Mouse (Mus musculus) cerebral cortex, adult 2 months (tissue): ENCODE results near the gene Nrp1.

Experiments
- WGBS: fragments of 180-500 bp; shearing (Covaris S2); methylation state at CpG from one replicate; pipeline ENCODE4 v1.1.7; 2018; 5-methylcytosine and 5-hydroxymethylcytosine counted together

The Nrp1 gene

GRCm38 (mm10) chr8:128358406-128358755 lies at the start of gene Nrp1:
TSS of gene Nrp1 (plus strand) at chr8:128358604.
- WGBS: under 1% methylated on average over 21 of the region's 21 CpGs

- 96% methylated on average over 2 of the region's 2 CpGs for WGBS
Observed at GRCm38 (mm10) chr8:128320797-128321196, 37.6 kb upstream of the Nrp1 start.

DNA sequence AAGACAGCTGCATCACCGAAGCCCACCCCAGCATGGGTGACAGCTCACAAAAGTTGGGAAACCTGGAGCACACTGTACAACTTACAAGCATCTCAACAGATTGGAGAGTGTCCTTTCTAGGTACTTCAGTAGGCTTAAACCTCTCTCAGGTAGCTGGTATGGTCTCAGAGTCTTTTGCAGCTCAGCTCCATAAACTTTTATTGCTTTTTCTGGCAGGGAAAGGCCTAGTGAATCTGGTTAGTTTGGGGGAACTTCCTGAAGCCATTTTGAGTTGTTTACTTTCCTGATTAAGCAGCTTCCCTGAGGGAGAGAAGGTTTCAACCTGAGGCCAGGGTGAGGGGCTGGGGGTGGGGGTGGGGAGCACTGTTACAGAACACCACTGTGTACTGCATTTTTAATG lies 31.1 kb upstream of the Nrp1 start:
- 100% methylated on average over 1 of the region's 1 CpGs for WGBS

- WGBS: 42% methylated on average over 2 of the region's 2 CpGs
Observed at GRCm38 (mm10) chr8:128327922-128328321, 30.5 kb upstream of the Nrp1 start.

DNA sequence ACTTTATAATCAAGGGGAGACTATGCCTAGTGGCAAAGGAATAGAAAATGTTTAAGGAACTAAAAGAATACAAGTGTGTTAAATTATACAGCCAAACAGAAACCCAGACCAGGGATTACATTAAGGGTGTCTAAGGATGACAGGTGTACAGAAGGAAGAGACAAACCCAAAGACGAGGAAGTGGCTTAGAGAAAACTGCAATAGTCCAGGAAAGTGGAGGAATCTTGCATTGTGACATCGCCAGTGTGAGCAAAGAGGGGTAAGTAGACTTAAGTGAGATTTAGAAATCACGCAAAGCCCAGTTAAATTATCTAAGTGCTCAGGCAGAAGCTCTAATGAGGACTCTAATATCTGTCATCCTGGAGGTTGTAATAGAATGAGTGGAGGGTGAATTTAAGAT lies 28.9 kb upstream of the Nrp1 start:
- WGBS: 96% methylated on average over 3 of the region's 3 CpGs

DNA sequence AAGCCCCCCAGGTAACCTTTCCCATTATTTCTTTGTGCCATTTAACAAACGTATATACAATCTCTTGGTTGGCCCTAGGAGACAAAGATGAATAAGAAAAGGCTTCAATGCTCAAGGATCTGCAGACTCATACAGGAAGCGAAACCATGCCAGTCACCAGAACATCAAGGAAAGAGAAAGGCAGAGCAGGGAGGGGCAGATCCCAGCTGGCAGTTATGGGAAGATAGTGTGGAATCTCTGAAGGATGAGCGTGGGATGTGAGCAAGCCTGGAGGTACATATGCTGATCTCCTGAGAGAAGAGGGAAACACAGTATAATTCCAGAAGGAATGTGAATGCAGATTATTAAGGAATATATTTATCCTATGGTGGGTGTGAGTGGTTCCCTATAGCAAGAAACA lies 22.4 kb upstream of the Nrp1 start:
- 60% methylated on average over 3 of the region's 3 CpGs for WGBS

GRCm38 (mm10) chr8:128339521-128339920 lies 18.9 kb upstream of the Nrp1 start:
- 90% methylated on average over 3 of the region's 3 CpGs for WGBS

DNA sequence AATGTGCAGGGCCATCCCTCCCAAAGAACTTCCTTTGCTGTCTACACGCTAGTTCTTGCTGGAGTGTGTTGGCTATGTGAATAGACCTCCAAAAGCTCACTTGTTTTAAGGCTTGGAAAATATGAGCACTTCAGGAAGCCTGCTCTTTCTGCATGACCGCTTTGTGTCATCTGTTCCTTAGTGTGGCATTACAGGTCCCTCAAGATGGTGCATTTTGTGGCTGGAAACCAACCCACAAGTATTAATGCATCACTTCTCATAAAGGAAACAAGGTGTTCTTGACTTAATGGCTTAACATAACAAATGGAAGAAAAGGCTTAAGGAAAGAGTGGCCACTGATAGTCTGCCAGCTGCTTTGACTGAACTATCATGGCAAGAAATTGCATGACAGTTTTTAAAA lies 5.6 kb upstream of the Nrp1 start:
- WGBS: 98% methylated on average over 2 of the region's 2 CpGs

GRCm38 (mm10) chr8:128353999-128354398 lies 4.4 kb upstream of the Nrp1 start:
- 60% methylated on average over 1 of the region's 1 CpGs for WGBS

DNA sequence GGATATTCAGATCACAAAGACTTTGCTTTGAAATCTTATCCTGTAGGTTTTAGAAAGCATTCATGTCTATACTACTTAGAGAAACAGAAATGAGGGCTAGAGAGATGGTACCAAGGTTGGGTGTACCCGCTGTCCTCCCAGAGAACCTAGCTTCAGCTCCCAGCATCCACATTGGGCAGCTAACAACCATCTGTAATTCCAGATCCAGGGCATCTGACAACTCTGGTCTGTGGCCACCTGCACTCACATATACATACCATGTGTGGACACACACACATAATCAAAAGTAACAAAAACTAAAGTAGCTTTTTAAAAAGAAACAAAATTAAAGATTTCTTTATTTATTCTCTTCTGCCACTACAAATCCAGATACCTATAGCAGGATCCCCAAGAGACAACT lies 3.3 kb upstream of the Nrp1 start:
- WGBS: 100% methylated on average over 1 of the region's 1 CpGs

DNA sequence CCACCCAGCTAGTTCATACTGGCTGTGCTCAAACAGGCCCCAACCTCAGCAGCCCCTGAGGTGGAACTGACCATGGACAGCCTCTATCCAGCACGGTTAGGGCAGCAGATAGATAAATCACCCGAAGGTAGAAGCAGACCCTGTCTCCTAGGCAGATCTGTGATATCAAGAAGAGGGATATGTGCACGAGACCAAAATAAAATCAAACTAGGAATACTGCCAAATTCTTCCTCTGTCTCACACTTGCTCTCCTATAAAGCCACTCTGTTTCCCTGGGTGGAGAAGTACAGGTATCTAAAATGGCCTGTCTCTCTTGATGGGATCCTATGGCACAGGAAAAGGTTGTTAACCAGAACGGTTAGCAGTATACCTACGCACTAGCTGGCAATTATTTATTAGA lies 2.2 kb upstream of the Nrp1 start:
- WGBS: 72% methylated on average over 5 of the region's 5 CpGs

DNA sequence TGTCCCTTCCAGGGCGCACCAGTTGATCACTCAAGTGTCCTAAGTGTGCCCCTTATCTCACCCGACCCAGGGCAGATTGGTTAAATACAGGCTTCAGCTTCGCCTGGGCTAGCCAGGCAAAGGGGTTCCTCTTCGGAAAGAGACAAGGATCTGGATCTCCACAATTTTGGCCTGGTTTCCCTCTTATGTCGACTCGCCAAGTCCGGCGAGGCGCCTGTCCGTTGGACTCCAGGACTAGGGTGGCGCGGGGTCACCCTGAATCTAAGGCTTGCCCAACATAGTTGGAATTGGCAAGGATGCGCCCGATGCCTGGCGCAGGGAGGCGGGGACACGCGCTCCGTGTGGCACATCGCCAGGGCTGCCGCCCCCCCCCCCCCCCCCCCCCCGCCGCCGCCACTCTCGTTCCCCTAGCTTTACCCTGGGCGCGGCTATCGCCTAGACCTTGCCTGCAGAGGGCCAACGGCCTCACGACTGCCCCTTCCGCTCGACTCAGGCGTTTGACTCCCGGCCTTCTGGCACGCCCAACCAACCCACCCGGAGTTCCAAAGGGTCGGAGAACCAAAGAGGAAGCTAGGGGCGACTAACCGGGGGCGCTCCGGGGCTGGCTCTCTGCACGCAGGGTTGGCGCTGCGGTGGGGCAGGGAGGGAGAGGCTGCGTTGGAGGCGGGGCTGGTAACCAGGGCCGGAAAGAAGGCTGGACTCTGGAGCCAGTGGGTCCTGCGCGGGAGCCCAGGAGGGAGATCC lies 1.4 kb upstream of the Nrp1 start:
- WGBS: 4% methylated on average over 40 of the region's 49 CpGs

GRCm38 (mm10) chr8:128357540-128358405 lies 631 bp upstream of the Nrp1 start:
- WGBS: under 1% methylated on average over 29 of the region's 29 CpGs

DNA sequence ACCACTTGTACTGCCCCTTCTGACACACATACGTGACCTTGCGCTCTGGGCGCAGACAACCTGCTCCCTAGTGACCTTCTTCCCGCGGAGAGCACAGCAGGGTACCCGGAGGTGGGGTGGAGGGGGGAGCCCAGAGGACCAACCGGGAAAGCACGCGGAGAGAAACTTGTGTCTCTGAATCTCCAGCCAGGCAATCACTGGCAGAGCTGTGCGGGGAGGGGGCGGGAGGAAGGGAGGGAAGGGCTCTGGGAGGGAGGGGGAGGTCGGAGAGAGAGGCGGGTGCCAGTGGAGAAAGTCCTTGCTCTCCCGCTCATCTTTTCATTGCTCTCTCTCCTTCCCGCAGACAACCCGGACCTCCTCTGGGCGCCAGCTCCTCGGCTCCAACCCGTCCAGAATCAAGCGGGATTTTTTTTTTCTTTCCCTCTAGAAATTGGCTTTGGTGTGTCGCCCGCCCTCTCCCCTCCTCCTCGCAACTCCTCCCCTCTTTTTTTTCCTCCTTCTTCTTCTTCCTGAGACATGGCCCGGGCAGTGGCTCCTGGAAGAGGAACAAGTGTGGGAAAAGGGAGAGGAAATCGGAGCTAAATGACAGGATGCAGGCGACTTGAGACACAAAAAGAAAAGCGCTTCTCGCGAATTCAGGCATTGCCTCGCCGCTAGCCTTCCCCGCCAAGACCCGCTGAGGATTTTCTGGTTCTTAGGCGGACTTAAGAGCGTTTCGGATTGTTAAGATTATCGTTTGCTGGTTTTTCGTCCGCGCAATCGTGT lies 534 bp downstream of the Nrp1 start:
- under 1% methylated on average over 40 of the region's 41 CpGs for WGBS

GRCm38 (mm10) chr8:128359521-128360318 lies 1.3 kb downstream of the Nrp1 start:
- WGBS: under 1% methylated on average over 40 of the region's 40 CpGs

- 46% methylated on average over 5 of the region's 5 CpGs for WGBS
Observed at GRCm38 (mm10) chr8:128361343-128361870, 3.0 kb downstream of the Nrp1 start.

DNA sequence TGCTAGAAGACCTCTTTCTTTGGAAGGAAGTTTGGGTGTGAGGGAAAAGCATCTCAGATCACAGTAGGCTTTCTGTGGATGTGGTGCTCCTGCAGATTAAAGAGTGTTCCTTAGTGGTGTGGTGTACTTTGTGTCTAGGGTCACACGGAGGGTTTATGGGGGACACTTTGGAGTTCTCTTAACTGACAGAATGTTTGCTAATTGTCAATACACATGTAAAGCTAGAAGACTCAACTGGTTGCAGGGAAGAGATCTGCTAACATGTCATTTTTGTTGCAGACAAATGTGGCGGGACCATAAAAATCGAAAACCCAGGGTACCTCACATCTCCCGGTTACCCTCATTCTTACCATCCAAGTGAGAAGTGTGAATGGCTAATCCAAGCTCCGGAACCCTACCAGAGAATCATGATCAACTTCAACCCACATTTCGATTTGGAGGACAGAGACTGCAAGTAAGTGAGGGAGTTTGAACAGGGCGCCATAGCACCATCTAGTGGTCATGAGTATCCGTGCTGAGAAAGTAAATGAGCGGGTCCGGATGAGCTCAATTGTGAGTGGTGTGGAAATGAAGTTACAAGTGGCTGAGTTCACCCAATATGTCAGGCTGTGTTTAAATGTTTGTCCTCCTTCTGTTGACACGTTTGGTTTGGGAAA lies 4.7 kb downstream of the Nrp1 start:
- WGBS: 10% methylated on average over 11 of the region's 11 CpGs

GRCm38 (mm10) chr8:128370496-128370895 lies 12.1 kb downstream of the Nrp1 start:
- 64% methylated on average over 4 of the region's 4 CpGs for WGBS

DNA sequence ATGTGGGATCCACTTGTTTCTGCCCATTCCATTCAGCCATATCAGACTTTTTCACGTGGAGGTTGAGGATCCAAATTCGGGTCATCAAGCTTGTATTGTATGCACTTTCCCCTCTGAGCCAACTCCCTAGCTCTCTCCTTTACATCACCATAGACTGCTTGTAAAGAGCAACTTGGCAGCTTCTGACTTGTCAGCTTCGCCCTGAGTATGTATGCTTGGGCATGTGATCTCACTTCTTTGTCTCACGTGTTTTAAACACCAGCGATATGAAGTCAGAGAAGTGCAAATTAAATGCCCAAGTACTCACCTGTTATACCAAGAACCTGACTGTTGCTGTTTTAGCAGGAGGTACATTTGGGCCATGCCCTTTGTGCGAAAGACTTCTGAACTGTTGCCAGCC lies 12.6 kb downstream of the Nrp1 start:
- 65% methylated on average over 6 of the region's 6 CpGs for WGBS

DNA sequence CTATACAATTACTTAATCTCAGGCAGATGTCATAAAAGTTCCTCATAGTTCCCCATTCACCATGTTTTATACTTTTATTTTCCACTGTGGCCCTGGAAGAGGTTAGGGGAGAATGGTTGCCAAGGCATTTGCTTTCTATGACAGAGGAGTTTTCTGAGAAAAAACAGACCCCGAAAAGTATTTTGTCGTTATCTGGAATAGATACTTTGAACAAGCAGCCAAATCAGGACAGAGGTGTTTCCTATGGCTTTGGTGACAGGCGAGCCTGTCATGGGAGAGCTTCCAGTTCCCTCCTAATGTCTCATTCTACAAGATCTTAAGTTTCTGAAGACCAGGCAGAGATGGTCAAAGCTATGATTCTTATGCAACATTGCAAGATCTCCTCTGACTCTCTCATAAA lies 13.4 kb downstream of the Nrp1 start:
- 75% methylated on average over 3 of the region's 3 CpGs for WGBS

- 70% methylated on average over 5 of the region's 5 CpGs for WGBS
Observed at GRCm38 (mm10) chr8:128372724-128373123, 14.3 kb downstream of the Nrp1 start.
